Mouse (Mus musculus) heart, embryonic 12.5 days (tissue): Measurements from ENCODE around the gene B3gntl1. TPM values are rescaled to one million over a fixed set of nuclear protein-coding genes. Genes with fewer than 3 reads are reported as not detected.

Experiments
- ATAC-seq: fragments of 200-750 bp; cut with Nextera tagmentation; 2 replicates; pipeline ENCODE4 v1.8.0; 2017; ENCODE audit warnings: moderate TSS enrichment, moderate library complexity; ENCODE audit not compliant: insufficient number of reproducible peaks, low FRiP score
- H3K27ac ChIP-seq: fragments of 300-500 bp; sonication (generic); 2 replicates; pipeline ENCODE4 v1.5.1; 2016; ENCODE audit warnings: mild to moderate bottlenecking, moderate library complexity; ENCODE audit not compliant: poor library complexity, severe bottlenecking
- H3K27me3 ChIP-seq: fragments of 300-500 bp; sonication (generic); replicated peaks from 2 replicates; pipeline ENCODE4 v1.6.1; 2016; ENCODE audit warnings: mild to moderate bottlenecking, moderate library complexity
- H3K36me3 ChIP-seq: fragments of 300-500 bp; sonication (generic); 2 replicates; pipeline ENCODE4 v1.6.1; 2016; ENCODE audit warnings: mild to moderate bottlenecking, moderate library complexity
- H3K4me1 ChIP-seq: fragments of 300-500 bp; sonication (generic); replicated peaks from 2 replicates; pipeline ENCODE4 v1.6.1; 2016; ENCODE audit warnings: mild to moderate bottlenecking
- H3K4me2 ChIP-seq: fragments of 300-500 bp; sonication (generic); 2 replicates; pipeline ENCODE4 v1.6.1; 2016; ENCODE audit warnings: mild to moderate bottlenecking, moderate library complexity
- H3K4me3 ChIP-seq: fragments of 300-500 bp; sonication (generic); 2 replicates; pipeline ENCODE4 v1.5.1; 2016; ENCODE audit warnings: mild to moderate bottlenecking
- H3K9ac ChIP-seq: fragments of 300-500 bp; sonication (generic); 2 replicates; pipeline ENCODE4 v1.6.1; 2016; ENCODE audit warnings: mild to moderate bottlenecking, moderate library complexity
- H3K9me3 ChIP-seq: fragments of 300-500 bp; sonication (generic); replicated peaks from 2 replicates; pipeline ENCODE4 v1.6.1; 2016; ENCODE audit warnings: mild to moderate bottlenecking, moderate library complexity
- WGBS: fragments of 180-500 bp; shearing (Covaris S2); methylation state at CpG from one replicate; pipeline ENCODE4 v1.1.7; 2016; 5-methylcytosine and 5-hydroxymethylcytosine counted together
- polyA plus RNA-seq: library from polyadenylated mRNA; unstranded; fragments of >200 nt; fragmentation: Nextera tagmentation; extraction: Ambion mirVana; gene quantifications from 2 replicates; pipeline ENCODE4 v1.2.1, GENCODE M21; 2016

Gene B3gntl1
- polyA plus RNA-seq, 1 experiment from 2014 or later, result 5.9 TPM

DNA sequence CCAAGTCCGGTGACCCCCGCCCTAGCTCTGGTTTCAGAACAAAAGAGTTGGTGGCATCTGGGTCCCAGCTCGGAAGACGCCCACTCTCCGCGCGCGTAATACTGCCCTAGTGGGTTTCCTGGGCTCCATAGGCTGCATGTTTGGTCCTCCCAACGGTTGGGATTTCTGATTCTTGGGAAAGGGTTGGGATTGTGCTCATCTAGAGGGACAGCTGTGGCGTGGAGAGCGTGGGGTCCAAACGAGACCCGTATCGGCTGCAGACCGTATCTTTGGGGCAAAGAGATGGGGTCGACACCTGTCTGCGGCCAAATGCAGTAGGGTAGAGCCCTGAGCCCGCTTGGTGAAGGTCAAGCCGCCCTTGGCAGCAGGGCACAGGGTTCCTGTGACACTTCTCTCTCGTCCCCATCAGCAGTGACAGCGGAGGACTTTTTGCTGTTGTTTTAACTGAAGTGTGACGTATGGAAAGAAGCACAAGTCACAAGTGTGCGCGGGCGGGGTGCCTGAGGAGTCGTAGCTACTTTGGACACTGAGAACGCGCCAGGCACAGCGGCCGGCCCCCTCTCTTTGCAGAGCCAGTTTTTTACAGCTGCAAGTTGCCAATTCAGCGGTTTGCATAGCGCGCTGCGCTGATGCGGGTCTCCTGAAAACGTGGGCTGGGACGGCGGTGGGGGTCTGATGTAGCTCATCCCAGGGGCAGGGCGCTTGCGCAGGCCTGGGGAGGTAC is 30.1 kb upstream of the B3gntl1 start:
- H3K36me3 ChIP-seq, result no peaks in the 10 kb centered on the region
- H3K9me3 ChIP-seq, result no peaks in the 10 kb centered on the region
- peaks cover 31% of the 10 kb centered on the region for H3K27me3 ChIP-seq
- H3K4me1 ChIP-seq, result peaks cover 5% of the 10 kb centered on the region; the same call in 1 of the 2 replicates
- H3K9ac ChIP-seq, result peak overlapping the region; percentile 63
- peak overlapping the region; percentile 86 for H3K4me2 ChIP-seq
- ATAC-seq, result peak; percentile 23; the same call in 1 of the 2 replicates
- WGBS, result under 1% methylated on average over 40 of the region's 40 CpGs
- peak overlapping the region; percentile 18; the same call in 1 of the 2 replicates for H3K27ac ChIP-seq
- peak overlapping the region; percentile 60 for H3K4me3 ChIP-seq

GRCm38 (mm10) chr11:121702111-121702894 is 29.4 kb upstream of the B3gntl1 start:
- WGBS, result 1% methylated on average over 69 of the region's 69 CpGs
- peak overlapping the region; percentile 63 for H3K9ac ChIP-seq
- peak overlapping the region; percentile 86 for H3K4me2 ChIP-seq
- peak; percentile 92 for ATAC-seq
- H3K4me3 ChIP-seq, result peak overlapping the region; percentile 60
- peak overlapping the region; percentile 18; the same call in 1 of the 2 replicates for H3K27ac ChIP-seq
- no peaks in the 10 kb centered on the region for H3K36me3 ChIP-seq
- H3K9me3 ChIP-seq, result no peaks in the 10 kb centered on the region
- H3K4me1 ChIP-seq, result peaks cover 5% of the 10 kb centered on the region; the same call in 1 of the 2 replicates
- H3K27me3 ChIP-seq, result peaks cover 23% of the 10 kb centered on the region

DNA sequence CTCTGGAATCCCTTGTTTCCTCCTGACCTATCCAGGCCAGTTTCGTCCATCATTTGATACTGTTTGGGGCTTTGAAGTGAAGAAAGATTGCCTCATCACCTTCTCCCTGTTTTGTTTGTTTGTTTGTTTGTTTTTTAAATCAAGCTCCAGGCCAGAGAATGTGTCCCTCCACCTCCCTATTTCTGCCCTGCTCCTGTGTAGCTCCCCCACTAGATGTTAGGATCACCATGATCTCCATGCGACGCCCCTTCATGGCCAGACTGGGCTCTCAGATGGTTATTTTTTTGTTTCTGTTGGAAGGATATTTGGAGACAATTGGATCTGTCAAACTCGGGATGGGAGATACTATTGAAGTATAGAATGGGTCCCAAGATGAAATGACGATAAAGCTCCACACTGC is 28.3 kb upstream of the B3gntl1 start, which contains the start of gene Metrnl:
Gene Metrnl, plus strand, starts transcription at position 301 of the 400 bp plus-strand sequence.
- Histone ChIP-seq H3K36me3 (no peaks in the 10 kb centered on the region), H3K4me2 (peak within 1 kb of the TSS; percentile 86), H3K4me1 (peaks cover 5% of the 10 kb centered on the region; the same call in 1 of the 2 replicates), H3K9ac (peak within 1 kb of the TSS; percentile 63), H3K9me3 (no peaks in the 10 kb centered on the region), H3K4me3 (peak within 1 kb of the TSS; percentile 60), H3K27ac (peak within 1 kb of the TSS; percentile 18; the same call in 1 of the 2 replicates), H3K27me3 (peaks cover 22% of the 10 kb centered on the region)
- WGBS, result 82% methylated on average over 5 of the region's 5 CpGs
- no peak for ATAC-seq

GRCm38 (mm10) chr11:121698381-121698955 is 25.5 kb upstream of the B3gntl1 start:
- Histone ChIP-seq H3K27me3 (no peaks in the 10 kb centered on the region; the same call in 1 of the 2 replicates), H3K9ac (no peak overlapping the region), H3K4me3 (no peak overlapping the region), H3K9me3 (no peaks in the 10 kb centered on the region), H3K4me2 (no peak overlapping the region), H3K4me1 (peaks cover 2% of the 10 kb centered on the region; the same call in 1 of the 2 replicates), H3K27ac (no peak overlapping the region), H3K36me3 (no peaks in the 10 kb centered on the region)
- ATAC-seq, result no peak
- 75% methylated on average over 5 of the region's 5 CpGs for WGBS

DNA sequence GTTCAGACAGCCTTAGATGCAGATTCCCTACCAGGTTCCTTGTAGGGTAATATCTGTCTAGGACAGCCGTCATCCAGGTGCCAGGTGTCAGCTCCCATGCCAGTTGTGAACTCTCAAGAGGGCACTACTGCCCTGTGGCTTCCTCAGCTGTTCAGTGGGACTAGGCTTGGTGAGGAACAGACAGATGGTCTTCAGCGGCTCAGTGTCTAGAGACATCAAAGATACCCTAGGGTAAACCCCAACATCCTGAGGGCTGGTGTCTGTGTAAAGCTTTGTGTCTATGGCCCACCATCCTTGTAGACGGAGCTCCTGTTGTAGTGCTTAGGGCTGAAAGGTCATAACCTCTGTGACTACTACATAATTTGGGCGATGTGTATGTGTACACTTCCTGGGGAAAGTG is 24.3 kb upstream of the B3gntl1 start:
- 80% methylated on average over 4 of the region's 4 CpGs for WGBS
- H3K4me2 ChIP-seq, result no peak overlapping the region
- no peak overlapping the region for H3K27ac ChIP-seq
- no peaks in the 10 kb centered on the region for H3K36me3 ChIP-seq
- no peaks in the 10 kb centered on the region; the same call in 1 of the 2 replicates for H3K27me3 ChIP-seq
- no peak for ATAC-seq
- H3K4me3 ChIP-seq, result no peak overlapping the region
- H3K9me3 ChIP-seq, result no peaks in the 10 kb centered on the region
- H3K9ac ChIP-seq, result no peak overlapping the region
- no peaks in the 10 kb centered on the region for H3K4me1 ChIP-seq

GRCm38 (mm10) chr11:121695304-121696064 is 22.5 kb upstream of the B3gntl1 start:
- Histone ChIP-seq H3K27ac (no peak overlapping the region), H3K4me3 (no peak overlapping the region), H3K9me3 (no peaks in the 10 kb centered on the region), H3K9ac (no peak overlapping the region), H3K36me3 (no peaks in the 10 kb centered on the region), H3K27me3 (no peaks in the 10 kb centered on the region; the same call in 1 of the 2 replicates), H3K4me1 (no peaks in the 10 kb centered on the region), H3K4me2 (no peak overlapping the region)
- 76% methylated on average over 5 of the region's 5 CpGs for WGBS
- ATAC-seq, result no peak

DNA sequence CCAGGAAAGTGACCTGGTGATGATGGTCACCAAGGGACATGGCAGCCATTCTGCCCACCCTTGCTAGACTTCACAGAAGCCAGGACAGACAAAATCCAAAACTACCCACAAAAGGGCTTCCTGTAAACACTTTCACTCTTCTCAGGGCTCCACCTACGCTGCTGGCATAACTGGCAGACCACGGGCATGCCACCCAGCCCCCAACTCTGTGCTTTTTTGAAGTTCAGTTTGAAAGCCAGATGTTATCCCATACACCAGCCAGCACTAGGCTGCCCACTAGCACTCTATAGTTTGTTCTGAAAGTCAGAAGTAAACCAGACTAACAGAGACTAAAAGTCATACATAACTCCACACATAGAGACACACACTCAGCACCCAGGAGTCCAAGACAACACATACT is 15.1 kb upstream of the B3gntl1 start:
- H3K27ac ChIP-seq, result no peak overlapping the region
- H3K9ac ChIP-seq, result no peak overlapping the region
- no peaks in the 10 kb centered on the region for H3K36me3 ChIP-seq
- H3K4me3 ChIP-seq, result no peak overlapping the region
- 91% methylated on average over 2 of the region's 2 CpGs for WGBS
- no peaks in the 10 kb centered on the region for H3K27me3 ChIP-seq
- ATAC-seq, result no peak
- H3K4me1 ChIP-seq, result peaks cover 6% of the 10 kb centered on the region; the same call in 1 of the 2 replicates
- H3K4me2 ChIP-seq, result no peak overlapping the region
- H3K9me3 ChIP-seq, result no peaks in the 10 kb centered on the region

DNA sequence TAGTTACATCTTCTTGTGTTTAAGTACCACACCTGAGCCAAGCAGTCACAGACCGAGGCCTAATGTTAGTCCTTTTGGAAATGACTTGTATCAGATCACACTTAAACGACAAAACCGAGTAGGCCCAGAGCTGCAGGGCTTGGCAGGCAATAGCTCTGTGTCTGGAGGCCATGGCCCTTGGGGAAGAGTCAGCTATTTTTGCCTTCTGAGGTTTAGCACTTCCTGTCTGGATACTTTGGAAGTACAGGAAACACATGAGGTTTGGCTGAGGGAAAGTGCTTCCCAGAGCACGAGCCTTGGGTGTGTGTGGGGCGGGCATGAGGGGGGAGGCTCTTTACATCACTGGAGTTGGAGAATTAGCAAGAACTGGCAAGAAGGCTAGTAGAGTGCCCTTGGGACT is 13.7 kb upstream of the B3gntl1 start:
- Histone ChIP-seq H3K36me3 (no peaks in the 10 kb centered on the region), H3K4me3 (no peak overlapping the region), H3K9ac (no peak overlapping the region), H3K27ac (no peak overlapping the region), H3K4me1 (peaks cover 6% of the 10 kb centered on the region; the same call in 1 of the 2 replicates), H3K9me3 (no peaks in the 10 kb centered on the region), H3K4me2 (no peak overlapping the region), H3K27me3 (no peaks in the 10 kb centered on the region)
- ATAC-seq, result peak; percentile 36; the same call in 1 of the 2 replicates
- WGBS, result 55% methylated on average over 5 of the region's 5 CpGs

DNA sequence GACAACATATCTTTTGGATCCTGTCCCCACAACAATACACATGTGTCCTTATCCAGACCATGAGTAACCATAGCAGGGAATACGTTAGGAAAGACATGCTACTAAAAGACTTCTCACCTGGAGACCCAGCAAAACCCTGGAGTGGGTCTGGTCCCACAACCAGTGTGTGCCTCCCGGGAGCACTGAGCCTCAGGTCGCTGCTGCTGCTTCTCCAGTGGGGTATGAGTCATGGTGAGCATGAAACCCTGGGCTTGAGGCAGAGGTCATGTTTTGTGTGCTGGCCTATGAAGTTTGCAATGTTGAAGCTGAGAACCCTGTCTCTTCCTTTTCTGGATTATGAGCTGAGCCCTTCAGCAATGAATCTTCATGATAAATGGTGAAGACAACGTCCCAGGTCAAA is 13.1 kb upstream of the B3gntl1 start:
- peaks cover 6% of the 10 kb centered on the region; the same call in 1 of the 2 replicates for H3K4me1 ChIP-seq
- no peak overlapping the region for H3K27ac ChIP-seq
- 61% methylated on average over 4 of the region's 4 CpGs for WGBS
- H3K9me3 ChIP-seq, result no peaks in the 10 kb centered on the region
- no peak overlapping the region for H3K9ac ChIP-seq
- no peak overlapping the region for H3K4me2 ChIP-seq
- no peaks in the 10 kb centered on the region for H3K27me3 ChIP-seq
- no peaks in the 10 kb centered on the region for H3K36me3 ChIP-seq
- ATAC-seq, result no peak
- H3K4me3 ChIP-seq, result no peak overlapping the region

DNA sequence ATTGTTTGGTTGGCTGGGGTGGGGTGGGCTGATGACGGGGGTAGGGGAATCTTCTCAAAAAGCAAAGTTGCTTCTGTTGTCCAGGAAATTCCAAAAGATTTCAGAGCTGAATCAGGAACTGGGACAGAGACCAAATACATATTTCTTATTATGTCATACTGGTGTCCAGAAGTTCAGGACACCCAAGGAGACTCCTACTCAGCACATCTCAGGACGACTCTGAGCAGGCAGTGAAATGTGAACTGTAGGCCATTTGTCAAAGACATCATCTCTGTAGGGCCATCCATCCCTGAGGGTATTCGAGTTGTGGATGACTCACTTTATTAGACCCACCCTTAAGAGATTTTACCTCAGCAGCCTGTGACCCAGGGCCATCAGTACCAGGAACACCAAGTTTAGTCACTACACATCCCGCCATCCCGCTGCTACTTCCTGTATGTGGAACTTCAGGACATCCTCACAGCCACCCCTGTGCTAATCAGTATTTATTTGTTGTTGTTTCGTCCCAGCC is 12.6 kb upstream of the B3gntl1 start:
- H3K36me3 ChIP-seq, result no peaks in the 10 kb centered on the region
- H3K27ac ChIP-seq, result no peak overlapping the region
- no peak for ATAC-seq
- no peak overlapping the region for H3K4me3 ChIP-seq
- H3K4me1 ChIP-seq, result peaks cover 6% of the 10 kb centered on the region; the same call in 1 of the 2 replicates
- H3K27me3 ChIP-seq, result no peaks in the 10 kb centered on the region
- H3K4me2 ChIP-seq, result no peak overlapping the region
- 52% methylated on average over 6 of the region's 6 CpGs for WGBS
- H3K9ac ChIP-seq, result no peak overlapping the region
- no peaks in the 10 kb centered on the region for H3K9me3 ChIP-seq
